Mouse (Mus musculus): ENCODE results near the gene Ankrd28.

- no peak for TF ChIP-seq CTCF (IDR thresholded peaks at IDR 0.05; ENCODE audit: low read depth)
- TF ChIP-seq EP300 (optimal IDR thresholded peaks at IDR 0.05), result no peak
Observed at GRCm38 (mm10) chr14:31663376-31664099, 166.9 kb downstream of the Ankrd28 start.
